Mouse (Mus musculus) thymus, adult 2 months (tissue): ENCODE results near the gene Per2. TPM values are rescaled to one million over a fixed set of nuclear protein-coding genes. Genes with fewer than 3 reads are reported as not detected.

ENCODE experiments used
- DNase-seq: peaks from one replicate; pipeline ENCODE4 v3.0.0; 2021
- H3K27ac ChIP-seq: fragments of 200-500 bp; 2 replicates; pipeline ENCODE4 v1.5.1; 2012; ENCODE audit warnings: low read length, control low read depth; ENCODE audit not compliant: control insufficient read depth, insufficient read depth
- H3K27me3 ChIP-seq: fragments of 200-500 bp; 2 replicates; pipeline ENCODE4 v1.6.1; 2012; ENCODE audit warnings: mild to moderate bottlenecking, low read length, moderate library complexity, mixed read lengths; ENCODE audit not compliant: control insufficient read depth, insufficient read depth
- H3K36me3 ChIP-seq: fragments of 200-500 bp; 2 replicates; pipeline ENCODE4 v1.6.1; 2012; ENCODE audit warnings: mild to moderate bottlenecking, low read length, moderate library complexity; ENCODE audit not compliant: control insufficient read depth, insufficient read depth
- H3K4me1 ChIP-seq: fragments of 200-500 bp; replicated peaks from 2 replicates; pipeline ENCODE4 v1.6.1; 2012; ENCODE audit warnings: low read length; ENCODE audit not compliant: control insufficient read depth, insufficient read depth
- H3K4me3 ChIP-seq: fragments of 200-500 bp; 2 replicates; pipeline ENCODE4 v1.5.1; 2012; ENCODE audit warnings: mild to moderate bottlenecking, low read length, control low read depth, moderate library complexity; ENCODE audit not compliant: control insufficient read depth, insufficient read depth
- CTCF ChIP-seq: fragments of 200-500 bp; IDR thresholded peaks from 2 replicates; pipeline ENCODE4 v1.5.1; 2012; ENCODE audit warnings: mild to moderate bottlenecking, control low read depth, low read length, moderate library complexity, borderline replicate concordance; ENCODE audit not compliant: control insufficient read depth, poor library complexity, insufficient read depth; ENCODE audit errors: extremely low read depth
- POLR2A ChIP-seq: fragments of 200-500 bp; IDR thresholded peaks from 2 replicates; pipeline ENCODE4 v1.6.1; 2012; ENCODE audit warnings: mild to moderate bottlenecking, low read length, control low read depth, moderate library complexity; ENCODE audit not compliant: control insufficient read depth, poor library complexity, insufficient read depth; ENCODE audit errors: extremely low read depth
- WGBS: fragments of 180-500 bp; shearing (Covaris S2); methylation state at CpG from one replicate; pipeline ENCODE4 v1.1.7; 2018; 5-methylcytosine and 5-hydroxymethylcytosine counted together
- polyA plus RNA-seq: library from polyadenylated mRNA; depleted of rRNA; stranded (reverse); fragments of >200 nt; gene quantifications from 2 replicates; pipeline ENCODE4 v1.2.3, GENCODE M21; 2012

Per2 gene
- polyA plus RNA-seq, 1 experiment = 3.3 TPM

DNA sequence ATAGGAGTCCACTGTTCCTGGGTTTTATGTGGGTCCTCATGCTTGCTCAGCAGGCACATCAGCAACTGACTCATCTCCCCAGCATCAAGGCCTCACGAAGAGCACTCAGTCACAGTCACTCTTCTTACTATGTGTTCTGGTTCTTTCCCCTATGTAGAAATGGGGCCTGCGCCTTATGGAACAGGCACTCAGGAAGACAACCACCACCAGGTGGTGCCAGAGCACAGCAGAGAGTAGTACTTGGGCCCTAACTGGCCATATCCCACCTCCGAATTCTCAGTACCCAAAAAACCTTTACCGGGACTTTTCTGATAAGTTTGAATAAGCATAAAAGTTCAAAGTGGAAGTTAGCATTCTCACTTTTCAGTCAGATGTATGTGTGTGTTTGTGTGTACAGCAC, 30.5 kb downstream of the Per2 start:
- Histone ChIP-seq H3K4me1 (no peaks in the 10 kb centered on the region), H3K27me3 (no peaks in the 10 kb centered on the region), H3K27ac (no peak overlapping the region), H3K36me3 (no peaks in the 10 kb centered on the region), H3K4me3 (no peak overlapping the region)
- DNase-seq = peak; percentile 80
- TF ChIP-seq CTCF = peak; percentile 41; the same call in 1 of the 2 replicates
- no peak for TF ChIP-seq POLR2A
- WGBS = 62% methylated on average over 4 of the region's 4 CpGs

DNA sequence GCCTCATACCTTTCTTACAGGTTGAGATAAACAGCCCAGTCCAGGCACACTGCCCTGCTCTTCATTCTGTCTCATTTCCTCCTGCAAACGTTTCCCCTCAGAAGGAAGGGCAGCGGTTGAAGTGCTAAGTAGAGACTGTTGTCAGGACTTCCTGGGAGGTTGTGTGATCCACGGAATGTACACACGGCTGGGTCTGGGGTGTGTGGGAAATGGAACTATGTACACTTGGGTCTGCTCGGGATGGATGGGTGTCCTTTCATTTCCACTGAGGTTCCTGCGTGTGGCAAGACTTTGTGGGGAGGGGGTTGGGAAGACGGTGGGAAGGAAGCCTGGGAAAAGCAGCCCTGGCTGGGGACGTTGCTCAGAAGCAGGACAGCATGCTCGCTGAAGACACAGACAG, 32.7 kb downstream of the Per2 start:
- Histone ChIP-seq H3K36me3 (no peaks in the 10 kb centered on the region), H3K27ac (no peak overlapping the region), H3K27me3 (no peaks in the 10 kb centered on the region), H3K4me3 (no peak overlapping the region), H3K4me1 (no peaks in the 10 kb centered on the region)
- TF ChIP-seq CTCF (no peak), POLR2A (no peak)
- DNase-seq = no peak
- 96% methylated on average over 9 of the region's 9 CpGs for WGBS

DNA sequence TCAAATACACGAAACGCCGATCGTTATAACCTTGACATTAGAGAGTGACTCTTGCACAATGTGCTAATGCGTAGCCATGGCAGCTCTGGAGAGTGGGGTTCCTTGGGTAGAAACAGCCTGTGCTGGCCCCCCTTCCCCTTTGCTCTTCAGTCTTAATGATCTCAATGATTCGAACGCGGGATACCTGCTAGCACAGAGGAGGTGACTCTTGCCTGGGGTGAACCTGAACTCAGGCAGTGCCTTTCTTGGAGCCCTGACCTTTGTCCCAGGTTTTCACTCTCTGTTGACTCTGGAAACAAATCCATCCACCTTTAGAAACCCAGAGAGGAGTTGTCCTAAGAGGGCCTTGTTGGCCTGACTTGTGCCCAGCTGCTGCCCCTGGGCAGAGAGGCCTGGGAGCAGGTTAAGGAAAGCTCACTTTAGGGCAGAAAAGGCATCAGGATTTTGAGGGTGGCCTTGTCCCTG, 38.5 kb downstream of the Per2 start:
- Histone ChIP-seq H3K27me3 (no peaks in the 10 kb centered on the region), H3K27ac (no peak overlapping the region), H3K4me1 (no peaks in the 10 kb centered on the region), H3K36me3 (no peaks in the 10 kb centered on the region), H3K4me3 (no peak overlapping the region)
- TF ChIP-seq POLR2A = no peak
- TF ChIP-seq CTCF = no peak
- no peak for DNase-seq
- 96% methylated on average over 8 of the region's 8 CpGs for WGBS

DNA sequence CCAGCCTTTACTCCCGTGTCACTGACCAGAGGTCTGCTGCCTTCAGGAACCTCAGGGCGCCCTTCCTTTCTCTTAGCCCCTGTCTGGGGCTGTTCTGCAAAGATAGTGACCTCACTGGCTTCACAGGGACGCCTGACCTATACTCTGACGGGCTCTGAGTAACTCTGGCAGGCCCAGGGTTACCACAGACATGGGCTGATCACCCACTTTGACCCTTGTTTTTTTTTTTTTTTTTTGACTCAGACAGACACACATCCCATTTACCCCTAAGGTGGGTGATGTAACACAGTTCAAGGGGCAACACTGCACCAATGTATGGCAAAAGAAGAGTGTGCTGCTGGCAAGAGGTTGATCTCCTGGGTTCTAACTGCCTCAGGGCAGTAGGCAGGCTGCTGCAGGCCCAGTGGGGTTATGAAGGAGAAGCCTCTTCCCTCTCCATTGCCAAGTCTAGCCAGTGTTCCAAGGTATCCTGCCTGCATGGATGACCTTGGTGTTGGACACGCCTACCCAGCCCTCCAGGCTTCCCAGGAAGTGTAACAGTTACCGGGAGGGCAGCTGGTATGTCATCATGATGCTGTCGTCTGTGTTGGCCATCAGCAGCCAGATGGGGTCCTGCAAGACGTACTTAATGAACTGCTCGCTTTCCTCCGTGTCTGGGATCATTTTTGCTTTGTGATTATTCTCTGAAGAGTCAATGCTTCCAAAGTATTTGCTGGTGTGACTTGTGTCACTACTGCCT, 39.1 kb downstream of the Per2 start:
- DNase-seq = no peak
- Histone ChIP-seq H3K4me3 (no peak overlapping the region), H3K27me3 (no peaks in the 10 kb centered on the region), H3K27ac (no peak overlapping the region), H3K4me1 (no peaks in the 10 kb centered on the region), H3K36me3 (no peaks in the 10 kb centered on the region)
- 91% methylated on average over 10 of the region's 10 CpGs for WGBS
- TF ChIP-seq CTCF (no peak), POLR2A (no peak)

DNA sequence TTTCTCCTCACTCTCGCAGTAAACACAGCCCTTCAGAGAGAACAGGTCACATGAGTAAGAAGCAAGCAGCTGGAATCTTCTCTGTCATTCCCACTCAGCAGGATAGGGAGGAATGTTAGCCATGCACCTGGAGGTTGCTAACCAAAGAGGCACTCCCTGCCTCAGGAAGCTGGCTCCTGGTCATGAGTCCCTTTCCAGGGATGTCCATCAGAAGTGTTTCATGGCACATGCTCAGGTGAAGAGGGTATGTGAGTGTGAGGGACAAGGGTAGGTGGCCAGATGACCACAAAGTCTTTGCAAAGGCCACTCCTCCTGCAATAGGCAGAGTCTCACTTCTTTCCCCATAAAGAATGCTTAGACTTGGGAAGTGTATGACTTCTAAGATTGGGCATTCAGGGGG, 41.1 kb downstream of the Per2 start:
- Histone ChIP-seq H3K27me3 (no peaks in the 10 kb centered on the region), H3K36me3 (no peaks in the 10 kb centered on the region), H3K27ac (no peak overlapping the region), H3K4me3 (no peak overlapping the region), H3K4me1 (peaks cover 5% of the 10 kb centered on the region)
- WGBS = 73% methylated on average over 1 of the region's 1 CpGs
- no peak for TF ChIP-seq CTCF
- no peak for TF ChIP-seq POLR2A
- no peak for DNase-seq

DNA sequence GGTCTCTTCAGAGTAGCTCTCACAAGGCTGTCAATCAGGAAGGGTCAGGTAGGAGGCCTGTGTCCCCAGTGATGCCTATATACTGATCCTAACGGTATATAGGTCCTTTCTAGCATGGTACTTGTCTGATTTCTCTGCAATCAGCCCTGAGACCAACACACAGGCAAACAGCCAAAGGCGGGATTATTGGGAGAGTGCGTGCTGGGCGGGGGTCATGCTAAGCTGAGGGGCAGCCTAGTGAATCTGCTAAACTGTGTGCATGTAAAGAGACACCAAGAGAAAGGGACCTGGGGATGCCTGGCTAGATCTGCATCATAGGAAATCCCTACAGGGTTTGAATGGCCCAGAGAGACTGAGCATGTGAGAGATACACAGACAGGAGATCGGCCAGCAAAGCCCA, 43.8 kb downstream of the Per2 start:
- Histone ChIP-seq H3K27ac (no peak overlapping the region), H3K4me3 (no peak overlapping the region), H3K4me1 (peaks cover 18% of the 10 kb centered on the region), H3K36me3 (no peaks in the 10 kb centered on the region), H3K27me3 (no peaks in the 10 kb centered on the region)
- no peak for DNase-seq
- WGBS = 95% methylated on average over 5 of the region's 5 CpGs
- TF ChIP-seq POLR2A (no peak), CTCF (no peak)

DNA sequence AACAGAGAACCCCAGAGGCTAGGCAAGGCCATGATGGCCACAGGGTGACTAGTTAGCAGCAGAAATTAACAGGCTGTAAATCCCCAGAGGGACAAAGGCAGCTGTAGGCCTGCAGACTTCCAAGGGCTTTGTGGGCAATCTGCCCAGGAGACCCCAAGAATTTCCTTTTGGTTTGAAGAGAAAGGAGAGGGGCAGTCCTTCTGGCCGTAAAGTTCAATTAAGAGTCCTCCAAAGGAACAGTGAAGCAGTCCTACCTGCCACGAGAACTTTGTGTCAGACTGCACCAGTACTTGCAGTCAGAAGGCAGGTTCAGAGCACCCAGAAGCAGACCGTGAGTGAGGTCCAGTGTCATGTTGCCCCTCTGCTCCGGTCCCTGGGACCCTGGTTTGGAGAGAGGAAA, 44.2 kb downstream of the Per2 start:
- DNase-seq = no peak
- H3K4me1 ChIP-seq = peaks cover 20% of the 10 kb centered on the region

More for the DNA sequence above, 44.2 kb downstream of the Per2 start:
- Histone ChIP-seq H3K36me3 (no peaks in the 10 kb centered on the region), H3K27ac (no peak overlapping the region; the same call in 1 of the 2 replicates), H3K27me3 (no peaks in the 10 kb centered on the region), H3K4me3 (no peak overlapping the region)
- no peak for TF ChIP-seq CTCF
- WGBS = 94% methylated on average over 4 of the region's 4 CpGs
